Comparison of ENCODE assay signal across 8 mouse cellular contexts in the genomic region with DNA sequence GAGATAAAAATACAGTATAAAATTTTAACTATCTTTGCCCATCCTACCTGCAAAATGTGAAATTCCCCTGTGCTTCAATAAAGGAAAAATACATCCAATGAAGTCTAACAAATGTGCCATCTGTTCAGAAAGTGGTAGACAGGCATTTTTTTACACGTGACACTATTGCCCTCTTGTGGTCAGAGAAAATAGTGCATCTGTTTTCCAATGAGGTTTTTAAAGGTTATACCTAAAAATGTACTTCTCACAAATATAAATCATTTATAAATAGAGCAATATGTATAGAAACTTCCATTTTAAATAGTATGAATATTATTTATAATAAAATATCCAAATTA.
DNase-seq lines count a peak whose midpoint lies in the region; ATAC-seq lines count a peak whose summit lies in the region.

No protein-coding gene starts in this region.

- no peak for ATAC-seq in heart, embryonic 12.5 days (ENCODE audit: insufficient number of reproducible peaks, low FRiP score)
- no peak for ATAC-seq in limb, embryonic 11.5 days (ENCODE audit: insufficient number of reproducible peaks, low FRiP score, low TSS enrichment, low read depth)

- H3K9ac ChIP-seq in heart, embryonic 12.5 days: no peak overlapping the region
- no peak overlapping the region for H3K9ac ChIP-seq in limb, embryonic 11.5 days (ENCODE audit: low read length)

- H3K36me3 ChIP-seq in heart, embryonic 12.5 days: no peaks in the 10 kb centered on the region
- H3K36me3 ChIP-seq in limb, embryonic 11.5 days (ENCODE audit: control insufficient read depth, insufficient read depth, low read length): no peaks in the 10 kb centered on the region

- H3K4me1 ChIP-seq in heart, embryonic 12.5 days (replicated peaks): peaks cover 6% of the 10 kb centered on the region; the same call in 1 of the 2 replicates
- no peaks in the 10 kb centered on the region for H3K4me1 ChIP-seq in limb, embryonic 11.5 days (ENCODE audit: control insufficient read depth, insufficient read depth, low read length)

- H3K4me2 ChIP-seq in heart, embryonic 12.5 days: no peak overlapping the region
- no peak overlapping the region for H3K4me2 ChIP-seq in limb, embryonic 11.5 days (ENCODE audit: low read depth, severe bottlenecking)

- H3K27ac ChIP-seq in heart, embryonic 12.5 days (ENCODE audit: poor library complexity, severe bottlenecking): no peak overlapping the region
- H3K27ac ChIP-seq in limb, embryonic 11.5 days (replicated peaks; ENCODE audit: low read depth, low read length): no peak overlapping the region

- H3K4me3 ChIP-seq in heart, embryonic 12.5 days: no peak overlapping the region
- H3K4me3 ChIP-seq in limb, embryonic 11.5 days (ENCODE audit: low read depth, low read length): no peak overlapping the region

- DNase-seq in heart, postnatal 4 days: peak; percentile 29
- DNase-seq in 416B (ENCODE audit: low read depth): peak; percentile 60
- peak; percentile 81 for DNase-seq in NIH3T3 (ENCODE audit: low read depth)
- peak; percentile 38 for DNase-seq in embryo, embryonic 11.5 days (ENCODE audit: low read depth, low spot score)
- peak; percentile 54 for DNase-seq in limb, embryonic 11.5 days (ENCODE audit: low spot score)
- DNase-seq in yolk sac, embryonic 10.5 days (ENCODE audit: low spot score): peak; percentile 3
- no peak for DNase-seq in gastrocnemius, postnatal 25 days

- no peaks in the 10 kb centered on the region for H3K27me3 ChIP-seq in heart, embryonic 12.5 days (replicated peaks)
- H3K27me3 ChIP-seq in limb, embryonic 11.5 days (ENCODE audit: control insufficient read depth, insufficient read depth, low read length): no peaks in the 10 kb centered on the region

- 2% methylated on average over 1 of the region's 1 CpGs for WGBS in heart, embryonic 12.5 days
- WGBS in limb, embryonic 11.5 days: 0% methylated on average over 1 of the region's 1 CpGs

- no peaks in the 10 kb centered on the region; the same call in 1 of the 2 replicates for H3K9me3 ChIP-seq in heart, embryonic 12.5 days (replicated peaks)
- no peaks in the 10 kb centered on the region for H3K9me3 ChIP-seq in limb, embryonic 11.5 days (ENCODE audit: control insufficient read depth, low read length)
